Mouse (Mus musculus) heart, adult 2 months (tissue): Measurements from ENCODE around the gene Cfap100.

ENCODE experiments used
- CTCF ChIP-seq: fragments of 200-600 bp; IDR thresholded peaks from 2 replicates; pipeline ENCODE4 v1.8.1; 2022; ENCODE audit warnings: antibody characterized with exemption, mild to moderate bottlenecking, moderate library complexity
- POLR2A ChIP-seq: fragments of 200-500 bp; IDR thresholded peaks from 2 replicates; pipeline ENCODE4 v1.6.1; 2011; ENCODE audit warnings: mild to moderate bottlenecking, low read depth, low read length, control low read depth; ENCODE audit not compliant: insufficient read depth

DNA sequence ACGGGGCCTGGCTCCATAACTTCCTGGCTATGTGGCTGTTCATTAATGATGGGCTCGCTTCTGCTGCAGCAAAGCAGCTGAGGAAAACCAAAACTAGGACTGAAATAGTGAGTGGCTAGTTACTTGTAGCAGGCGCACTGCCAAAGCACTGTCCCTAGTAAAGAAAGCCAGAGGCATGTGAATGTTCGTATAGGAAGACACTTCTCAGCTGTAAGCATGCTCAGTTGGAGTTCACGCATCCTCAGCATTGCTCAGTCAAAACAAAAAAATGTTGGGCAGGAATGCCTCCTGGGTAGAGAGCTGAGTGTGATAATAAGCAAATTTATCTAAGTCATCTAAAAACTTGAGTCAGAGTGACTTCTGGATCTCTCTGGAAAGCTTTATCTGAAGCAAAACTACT is 70.5 kb downstream of the Cfap100 start:
- no peak for TF ChIP-seq CTCF
- TF ChIP-seq POLR2A, result no peak
